Mouse (Mus musculus) limb, embryonic 11.5 days (tissue): ENCODE results near the gene Atp6v1c2. TPM values are rescaled to one million over a fixed set of nuclear protein-coding genes. Genes with fewer than 3 reads are reported as not detected.

Experiments used
- ATAC-seq: fragments of 200-750 bp; cut with Nextera tagmentation; 2 replicates; pipeline ENCODE4 v1.8.0; 2017; ENCODE audit warnings: low read depth; ENCODE audit not compliant: insufficient number of reproducible peaks, low FRiP score, low TSS enrichment
- DNase-seq: peaks from one replicate; pipeline ENCODE4 v3.0.0-alpha.2; 2015; ENCODE audit warnings: low spot score
- H3K27ac ChIP-seq: fragments of 300-500 bp; sonication (generic); replicated peaks from 2 replicates; pipeline ENCODE4 v1.5.1; 2014; ENCODE audit warnings: low read depth, mild to moderate bottlenecking, low read length
- H3K27me3 ChIP-seq: fragments of 300-500 bp; sonication (generic); 2 replicates; pipeline ENCODE4 v1.6.1; 2014; ENCODE audit warnings: mild to moderate bottlenecking, low read length, mixed read lengths; ENCODE audit not compliant: control insufficient read depth, insufficient read depth
- H3K36me3 ChIP-seq: fragments of 300-500 bp; sonication (generic); 2 replicates; pipeline ENCODE4 v1.6.1; 2014; ENCODE audit warnings: mild to moderate bottlenecking, low read length, moderate library complexity, mixed read lengths; ENCODE audit not compliant: control insufficient read depth, insufficient read depth
- H3K4me1 ChIP-seq: fragments of 300-500 bp; sonication (generic); 2 replicates; pipeline ENCODE4 v1.6.1; 2014; ENCODE audit warnings: low read length, mixed read lengths; ENCODE audit not compliant: control insufficient read depth, insufficient read depth
- H3K4me2 ChIP-seq: fragments of 300-500 bp; sonication (generic); 2 replicates; pipeline ENCODE4 v1.6.1; 2014; ENCODE audit warnings: low read depth, mild to moderate bottlenecking, moderate library complexity; ENCODE audit not compliant: severe bottlenecking
- H3K4me3 ChIP-seq: fragments of 300-500 bp; sonication (generic); 2 replicates; pipeline ENCODE4 v1.5.1; 2014; ENCODE audit warnings: low read depth, low read length
- H3K9ac ChIP-seq: fragments of 300-500 bp; sonication (generic); 2 replicates; pipeline ENCODE4 v1.6.1; 2014; ENCODE audit warnings: mild to moderate bottlenecking, low read length
- H3K9me3 ChIP-seq: fragments of 300-500 bp; sonication (generic); 2 replicates; pipeline ENCODE4 v1.6.1; 2016; ENCODE audit warnings: low read length; ENCODE audit not compliant: control insufficient read depth
- WGBS: fragments of 180-500 bp; shearing (Covaris S2); extraction: QIAGEN DNeasy Blood & Tissue Kit; methylation state at CpG from one replicate; pipeline ENCODE4 v1.1.7; 2014; 5-methylcytosine and 5-hydroxymethylcytosine counted together
- polyA plus RNA-seq: library from polyadenylated mRNA; unstranded; fragments of >200 nt; fragmentation: Nextera tagmentation; extraction: Ambion mirVana; gene quantifications from 2 replicates; pipeline ENCODE4 v1.2.1, GENCODE M21; 2014

Atp6v1c2 gene
- polyA plus RNA-seq, 1 experiment from 2014 or later: 0.23 TPM

DNA sequence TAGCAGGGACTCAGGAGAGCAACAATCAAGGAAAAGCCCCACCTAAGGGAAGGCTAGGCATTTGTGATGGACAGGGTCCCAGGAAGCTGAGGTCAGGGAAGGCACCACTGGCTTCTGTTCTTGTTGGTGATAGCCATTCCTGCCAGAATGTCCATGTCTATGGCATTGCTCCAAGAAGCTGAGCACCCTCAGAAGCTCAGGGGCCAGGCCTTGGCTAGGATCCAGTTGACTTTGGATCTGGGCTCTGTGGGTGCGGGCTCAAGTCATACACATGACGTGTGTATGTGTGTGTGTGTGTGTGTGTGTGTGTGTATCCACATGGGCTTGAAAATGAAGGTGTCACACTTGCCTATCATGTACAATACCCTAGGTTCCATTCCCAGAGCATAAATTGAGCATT lies 39.2 kb downstream of the Atp6v1c2 start:
- no peak overlapping the region for H3K9ac ChIP-seq
- no peak for DNase-seq
- no peaks in the 10 kb centered on the region for H3K4me1 ChIP-seq
- no peak overlapping the region for H3K27ac ChIP-seq
- no peak for ATAC-seq
- no peaks in the 10 kb centered on the region for H3K27me3 ChIP-seq
- H3K36me3 ChIP-seq: peaks cover 3% of the 10 kb centered on the region
- H3K4me2 ChIP-seq: no peak overlapping the region
- WGBS: 98% methylated on average over 2 of the region's 2 CpGs
- H3K9me3 ChIP-seq: no peaks in the 10 kb centered on the region
- H3K4me3 ChIP-seq: no peak overlapping the region

DNA sequence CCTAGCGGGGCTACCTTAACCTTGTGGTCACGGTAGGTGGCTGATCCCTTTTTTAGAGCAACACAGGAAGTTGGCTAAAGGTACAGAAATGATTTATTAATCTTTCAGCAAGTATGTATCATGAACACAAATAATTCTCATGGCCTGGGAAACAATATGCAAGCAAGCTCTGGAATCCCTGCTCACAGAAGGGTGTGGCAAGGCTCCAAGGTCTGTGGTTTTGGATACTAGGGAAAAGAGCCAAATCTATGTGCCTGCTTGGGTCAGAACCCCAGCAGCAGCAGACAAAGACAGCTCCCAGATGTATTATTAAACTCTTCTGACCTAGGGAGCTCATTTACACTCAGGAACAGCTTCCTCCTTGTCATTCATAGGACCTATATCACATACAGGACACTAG lies 40.1 kb downstream of the Atp6v1c2 start:
- no peak overlapping the region for H3K9ac ChIP-seq
- H3K27me3 ChIP-seq: no peaks in the 10 kb centered on the region
- H3K4me2 ChIP-seq: no peak overlapping the region
- DNase-seq (no peak), ATAC-seq (no peak)
- no peaks in the 10 kb centered on the region for H3K4me1 ChIP-seq
- H3K36me3 ChIP-seq: peaks cover 3% of the 10 kb centered on the region
- H3K4me3 ChIP-seq: no peak overlapping the region
- WGBS: 75% methylated on average over 2 of the region's 2 CpGs
- H3K9me3 ChIP-seq: no peaks in the 10 kb centered on the region
- H3K27ac ChIP-seq: no peak overlapping the region

DNA sequence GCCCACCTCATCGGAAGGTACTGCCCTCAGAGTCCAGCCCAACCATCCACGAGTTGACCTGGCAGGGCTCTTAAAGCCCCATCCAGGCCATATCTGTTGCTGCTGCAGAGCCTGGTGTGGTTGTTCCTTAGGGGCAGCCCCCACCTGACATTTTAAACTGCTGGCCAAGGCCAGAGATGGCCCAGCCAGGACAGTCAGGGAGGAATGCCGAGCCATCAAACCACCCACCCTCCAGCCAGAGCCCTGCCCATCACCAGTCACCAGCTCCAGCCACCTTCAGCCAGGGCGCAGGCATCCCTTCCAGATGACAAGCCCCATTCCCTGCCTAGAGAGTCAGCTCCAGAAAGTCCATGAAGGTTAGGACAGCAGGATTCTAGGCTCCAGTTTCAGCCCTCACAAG lies 40.7 kb downstream of the Atp6v1c2 start:
- Histone ChIP-seq H3K4me3 (no peak overlapping the region), H3K4me2 (no peak overlapping the region), H3K9ac (no peak overlapping the region), H3K27ac (no peak overlapping the region), H3K36me3 (peaks cover 8% of the 10 kb centered on the region), H3K9me3 (no peaks in the 10 kb centered on the region), H3K27me3 (no peaks in the 10 kb centered on the region), H3K4me1 (no peaks in the 10 kb centered on the region)
- WGBS: 76% methylated on average over 4 of the region's 4 CpGs
- DNase-seq: no peak
- ATAC-seq: no peak

DNA sequence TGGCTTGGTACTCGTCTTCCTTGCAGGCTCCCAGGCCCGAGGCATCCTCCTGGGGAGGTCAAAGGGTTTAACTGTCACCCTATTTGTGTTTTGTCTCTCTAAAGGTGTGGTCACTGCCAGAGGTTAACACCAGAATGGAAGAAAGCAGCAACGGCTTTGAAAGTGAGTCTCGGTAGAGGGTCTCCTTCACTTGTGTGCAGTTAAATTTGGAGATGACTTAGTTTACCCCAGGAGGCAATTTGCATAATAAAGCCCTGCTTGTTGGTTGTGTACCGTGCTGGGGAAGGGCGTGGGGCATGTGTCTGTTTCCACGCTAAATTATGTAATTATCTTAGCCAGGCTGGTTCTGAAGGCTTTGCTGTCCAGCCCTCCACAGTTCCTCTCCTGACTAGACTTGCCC lies 55.3 kb downstream of the Atp6v1c2 start:
- Histone ChIP-seq H3K9ac (no peak overlapping the region), H3K36me3 (peaks cover 49% of the 10 kb centered on the region), H3K4me3 (no peak overlapping the region), H3K27ac (no peak overlapping the region), H3K4me2 (no peak overlapping the region), H3K4me1 (0 out of 2 replicates have a peak, but pooled peaks cover 1% of the 10 kb centered on the region), H3K27me3 (no peaks in the 10 kb centered on the region), H3K9me3 (no peaks in the 10 kb centered on the region)
- no peak for DNase-seq
- no peak for ATAC-seq
- 86% methylated on average over 7 of the region's 7 CpGs for WGBS

DNA sequence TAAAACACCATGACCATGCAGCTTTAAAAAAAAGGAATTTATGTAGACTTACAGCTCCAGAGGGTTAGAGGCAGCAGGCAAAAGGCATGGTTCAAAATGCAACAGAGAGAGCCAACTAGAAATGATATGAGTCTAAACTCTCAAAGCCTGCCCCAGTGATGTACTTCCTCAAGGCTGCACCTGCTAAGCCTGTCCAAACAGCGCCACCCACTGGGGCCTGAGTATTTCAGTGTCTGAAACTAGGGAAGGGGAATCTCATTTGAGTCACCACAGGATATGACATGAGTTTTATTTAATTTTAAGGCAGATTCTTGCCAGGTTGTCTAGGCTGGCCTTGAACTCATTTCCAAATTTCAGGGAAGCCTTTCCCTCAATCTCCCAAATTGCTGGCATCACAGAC lies 57.9 kb downstream of the Atp6v1c2 start:
- no peaks in the 10 kb centered on the region for H3K9me3 ChIP-seq
- H3K4me1 ChIP-seq: peaks cover 10% of the 10 kb centered on the region
- H3K4me2 ChIP-seq: no peak overlapping the region
- no peak overlapping the region for H3K9ac ChIP-seq
- DNase-seq: no peak
- no peaks in the 10 kb centered on the region for H3K27me3 ChIP-seq
- 76% methylated on average over 1 of the region's 1 CpGs for whole genome bisulfite sequencing
- H3K4me3 ChIP-seq: no peak overlapping the region
- peaks cover 37% of the 10 kb centered on the region; the same call in 1 of the 2 replicates for H3K36me3 ChIP-seq
- no peak for ATAC-seq
- no peak overlapping the region for H3K27ac ChIP-seq

DNA sequence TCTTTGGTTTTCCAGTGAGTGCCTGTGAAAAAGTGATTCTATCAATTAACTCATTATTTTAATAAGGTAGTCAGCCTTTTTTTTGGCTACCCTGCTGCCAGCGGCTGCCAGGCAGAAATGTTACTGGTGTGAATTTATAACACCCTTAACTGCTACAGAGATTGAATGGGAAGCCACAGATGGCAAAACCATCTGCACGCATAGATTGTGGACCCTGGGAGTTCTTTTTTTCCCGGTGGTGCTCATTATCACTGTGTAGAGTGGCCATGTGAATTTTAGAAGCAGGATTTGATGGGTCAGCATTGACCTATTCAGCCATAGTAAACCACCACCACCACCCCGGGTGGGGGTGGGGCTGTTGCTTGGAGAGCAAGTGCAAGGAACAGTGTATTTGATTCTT lies 61.8 kb downstream of the Atp6v1c2 start:
- WGBS: 17% methylated on average over 4 of the region's 4 CpGs
- Histone ChIP-seq H3K4me3 (peak overlapping the region; percentile 94), H3K4me1 (peaks cover 13% of the 10 kb centered on the region), H3K4me2 (peak overlapping the region; percentile 62), H3K9ac (peak overlapping the region; percentile 93), H3K27ac (no peak overlapping the region), H3K9me3 (no peaks in the 10 kb centered on the region), H3K27me3 (no peaks in the 10 kb centered on the region), H3K36me3 (peaks cover 25% of the 10 kb centered on the region; the same call in 1 of the 2 replicates)
- ATAC-seq: no peak
- DNase-seq: no peak

DNA sequence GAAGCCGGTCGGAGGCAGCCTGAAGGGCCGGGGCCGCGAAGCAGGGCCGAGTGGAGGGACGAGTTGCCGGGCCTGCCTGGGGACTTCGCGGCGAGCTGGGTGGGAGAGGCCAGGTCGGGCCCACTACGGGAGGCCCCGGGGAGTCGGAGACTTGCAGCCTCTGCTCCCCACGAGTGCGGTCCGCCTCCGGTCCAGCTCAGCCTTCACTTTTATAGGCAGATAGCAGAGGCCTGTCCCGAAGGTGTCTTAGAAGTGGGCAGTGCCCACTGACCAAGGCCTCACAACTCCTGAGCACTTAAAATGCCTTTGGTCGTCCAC lies 62.5 kb downstream of the Atp6v1c2 start:
- H3K36me3 ChIP-seq: peaks cover 19% of the 10 kb centered on the region; the same call in 1 of the 2 replicates
- ATAC-seq (peak; percentile 76; the same call in 1 of the 2 replicates), DNase-seq (no peak)
- H3K4me3 ChIP-seq: peak overlapping the region; percentile 94
- WGBS: 0% methylated on average over 21 of the region's 21 CpGs
- H3K27ac ChIP-seq: 0 out of 2 replicates have a peak overlapping the region, but pooled peaks have one; percentile 36
- no peaks in the 10 kb centered on the region for H3K27me3 ChIP-seq
- no peaks in the 10 kb centered on the region for H3K9me3 ChIP-seq
- H3K4me2 ChIP-seq: peak overlapping the region; percentile 62
- peaks cover 13% of the 10 kb centered on the region for H3K4me1 ChIP-seq
- H3K9ac ChIP-seq: peak overlapping the region; percentile 93

DNA sequence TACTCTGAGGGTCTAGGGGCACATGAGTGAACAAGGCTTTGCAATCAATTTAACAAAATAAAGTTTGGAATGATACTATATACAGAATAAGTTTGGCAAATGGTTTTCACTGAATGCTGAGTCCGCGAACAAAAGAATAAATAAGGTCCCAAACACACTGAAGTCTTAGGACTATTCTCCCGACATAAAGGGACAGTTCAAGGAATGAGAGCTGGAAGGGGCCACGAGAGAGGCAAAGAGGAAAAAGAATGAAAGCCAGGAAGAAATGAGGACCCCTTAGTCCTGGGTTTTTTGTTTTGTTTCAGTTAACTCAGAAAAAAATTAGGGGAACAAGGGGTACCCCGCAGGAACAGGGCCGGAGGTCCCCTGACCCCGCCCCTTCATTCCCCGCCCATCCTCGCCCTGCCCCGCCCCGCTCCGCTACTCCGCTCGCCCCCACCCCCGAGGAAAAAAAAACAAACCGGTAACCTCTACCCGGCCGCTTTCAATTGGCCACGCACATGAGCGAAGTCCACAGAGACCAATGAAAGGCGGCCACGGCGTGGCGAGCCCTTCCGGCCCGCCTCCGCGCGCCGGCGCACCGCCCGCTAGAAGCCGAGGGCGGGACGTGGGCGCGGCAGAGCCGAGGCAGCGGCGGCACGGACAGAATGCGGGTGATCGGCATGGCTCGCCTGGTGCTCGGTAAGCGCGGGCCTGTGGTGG lies 63.0 kb downstream of the Atp6v1c2 start, which contains the start of gene Pdia6:
Pdia6 (plus strand) TSS at position 575 of the 702 bp plus-strand sequence.
- Histone ChIP-seq H3K9me3 (no peaks in the 10 kb centered on the region), H3K4me2 (peak within 1 kb of the TSS; percentile 62), H3K27me3 (no peaks in the 10 kb centered on the region), H3K4me1 (peaks cover 13% of the 10 kb centered on the region), H3K36me3 (peaks cover 15% of the 10 kb centered on the region; the same call in 1 of the 2 replicates), H3K4me3 (peak within 1 kb of the TSS; percentile 94), H3K9ac (peak within 1 kb of the TSS; percentile 93), H3K27ac (0 out of 2 replicates have a peak within 1 kb of the TSS, but pooled peaks have one; percentile 36)
- ATAC-seq (peak; percentile 93), DNase-seq (peak; percentile 95)
- 3% methylated on average over 39 of the region's 48 CpGs for WGBS
